19 mouse cellular contexts compared by ENCODE assay signal in genomic region chr11:23120533-23121210, GRCm38 (mm10).
"Had no signal": no experiment of that assay in that cellular context is flagged by ENCODE, and none has a peak within 500 bp of the region (broad histone marks: within the 10 kb centered on the region; RNA-seq: fewer than 3 reads in every experiment).

No protein-coding gene starts in this region.

- ATAC-seq: liver, postnatal 0 days; lung, postnatal 0 days; midbrain, embryonic 13.5 days; midbrain, embryonic 15.5 days had no signal

- H3K9ac ChIP-seq: liver, embryonic 15.5 days; liver, postnatal 0 days; lung, embryonic 15.5 days; midbrain, embryonic 13.5 days; midbrain, embryonic 15.5 days; neural tube, embryonic 13.5 days; neural tube, embryonic 15.5 days; stomach, embryonic 15.5 days had no signal

- H3K36me3 ChIP-seq: liver, embryonic 15.5 days; lung, embryonic 15.5 days; midbrain, embryonic 13.5 days; midbrain, embryonic 15.5 days; neural tube, embryonic 13.5 days; neural tube, embryonic 15.5 days; stomach, embryonic 15.5 days had no signal

- H3K9me3 ChIP-seq: liver, embryonic 15.5 days; lung, embryonic 15.5 days; midbrain, embryonic 13.5 days; midbrain, embryonic 15.5 days; neural tube, embryonic 13.5 days; neural tube, embryonic 15.5 days; stomach, embryonic 15.5 days had no signal

- H3K4me3 ChIP-seq: liver, embryonic 15.5 days; lung, embryonic 15.5 days; midbrain, embryonic 13.5 days; midbrain, embryonic 15.5 days; myocyte; neural tube, embryonic 13.5 days; neural tube, embryonic 15.5 days; stomach, embryonic 15.5 days had no signal

- DNase-seq: liver, postnatal 0 days; lung, adult 2 months; lung, postnatal 14 days; lung, postnatal 36 days; right cerebral cortex, postnatal 14 days; thymus, adult 2 months; thymus, postnatal 25 days; thymus, postnatal 4 days had no signal

- H3K27ac ChIP-seq: liver, embryonic 15.5 days; lung, embryonic 15.5 days; macrophage; midbrain, embryonic 13.5 days; midbrain, embryonic 15.5 days; neural tube, embryonic 13.5 days; neural tube, embryonic 15.5 days; stomach, embryonic 15.5 days; stomach, postnatal 0 days had no signal

- H3K27me3 ChIP-seq: liver, embryonic 15.5 days; lung, embryonic 15.5 days; midbrain, embryonic 13.5 days; midbrain, embryonic 15.5 days; neural tube, embryonic 13.5 days; neural tube, embryonic 15.5 days; stomach, embryonic 15.5 days had no signal
